Mouse (Mus musculus) liver, embryonic 12.5 days (tissue): ENCODE data around the gene Wdr13. TPM values are rescaled to one million over a fixed set of nuclear protein-coding genes. Genes with fewer than 3 reads are reported as not detected.

Source experiments
- ATAC-seq: fragments of 200-750 bp; cut with Nextera tagmentation; 2 replicates; pipeline ENCODE4 v1.8.0; 2017; ENCODE audit warnings: moderate number of reproducible peaks, mild to moderate bottlenecking, moderate library complexity
- H3K27ac ChIP-seq: fragments of 300-500 bp; sonication (generic); 2 replicates; pipeline ENCODE4 v1.5.1; 2016; ENCODE audit warnings: mild to moderate bottlenecking
- H3K27me3 ChIP-seq: fragments of 300-500 bp; sonication (generic); replicated peaks from 2 replicates; pipeline ENCODE4 v1.6.1; 2016; ENCODE audit warnings: mild to moderate bottlenecking, moderate library complexity
- H3K36me3 ChIP-seq: fragments of 300-500 bp; sonication (generic); 2 replicates; pipeline ENCODE4 v1.6.1; 2016; ENCODE audit warnings: mild to moderate bottlenecking, moderate library complexity
- H3K4me1 ChIP-seq: fragments of 300-500 bp; sonication (generic); 2 replicates; pipeline ENCODE4 v1.6.1; 2016
- H3K4me2 ChIP-seq: fragments of 300-500 bp; sonication (generic); 2 replicates; pipeline ENCODE4 v1.6.1; 2016; ENCODE audit warnings: mild to moderate bottlenecking, moderate library complexity
- H3K4me3 ChIP-seq: fragments of 300-500 bp; sonication (generic); 2 replicates; pipeline ENCODE4 v1.5.1; 2016; ENCODE audit warnings: mild to moderate bottlenecking, moderate library complexity
- H3K9ac ChIP-seq: fragments of 300-500 bp; sonication (generic); 2 replicates; pipeline ENCODE4 v1.6.1; 2016; ENCODE audit warnings: mild to moderate bottlenecking, moderate library complexity
- H3K9me3 ChIP-seq: fragments of 300-500 bp; sonication (generic); replicated peaks from 2 replicates; pipeline ENCODE4 v1.6.1; 2016; ENCODE audit warnings: mild to moderate bottlenecking, moderate library complexity
- WGBS: fragments of 180-500 bp; shearing (Covaris S2); methylation state at CpG from one replicate; pipeline ENCODE4 v1.1.7; 2016; ENCODE audit not compliant: insufficient replicate concordance; 5-methylcytosine and 5-hydroxymethylcytosine counted together
- polyA plus RNA-seq: library from polyadenylated mRNA; unstranded; fragments of >200 nt; fragmentation: Nextera tagmentation; extraction: Ambion mirVana; gene quantifications from 2 replicates; pipeline ENCODE4 v1.2.1, GENCODE M21; 2016

Gene Wdr13
- polyA plus RNA-seq, 1 experiment from 2014 or later, result 9.4 TPM

DNA sequence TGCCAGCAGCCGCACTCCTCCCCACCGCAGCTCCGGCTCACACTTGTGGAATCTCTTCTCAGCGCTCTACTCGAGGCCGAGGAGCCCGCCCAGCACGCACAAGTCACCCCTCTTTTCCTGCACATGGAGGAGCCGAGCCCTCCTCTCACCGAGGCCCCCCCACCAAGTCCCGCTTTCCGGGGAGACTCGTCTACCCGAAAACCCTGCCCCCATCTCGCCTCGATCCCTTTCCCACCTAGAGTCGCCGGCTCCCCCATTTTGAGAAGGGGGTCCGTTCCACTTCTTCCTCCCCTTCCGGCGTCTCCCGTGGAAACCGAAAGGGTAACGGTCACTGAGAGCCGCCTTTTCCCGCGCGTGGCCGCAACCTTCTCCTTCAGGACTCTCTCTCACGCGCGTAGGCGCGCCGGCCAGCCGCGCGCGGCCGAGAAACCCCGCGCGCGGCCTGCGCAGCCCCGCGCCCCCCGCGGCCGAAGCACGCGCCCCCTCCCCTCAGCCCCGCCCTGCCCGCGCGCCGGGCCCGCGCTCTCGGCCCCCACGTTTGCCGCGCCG lies 58.7 kb downstream of the Wdr13 start:
- peak overlapping the region; percentile 73 for H3K4me3 ChIP-seq
- WGBS, result 19% methylated on average over 49 of the region's 64 CpGs
- no peak; the same call in 1 of the 2 replicates for ATAC-seq
- no peaks in the 10 kb centered on the region for H3K27me3 ChIP-seq
- peaks cover 37% of the 10 kb centered on the region for H3K36me3 ChIP-seq
- no peaks in the 10 kb centered on the region for H3K9me3 ChIP-seq
- H3K4me1 ChIP-seq, result peaks cover 31% of the 10 kb centered on the region
- H3K27ac ChIP-seq, result peak overlapping the region; percentile 90
- peak overlapping the region; percentile 68 for H3K4me2 ChIP-seq
- peak overlapping the region; percentile 80 for H3K9ac ChIP-seq

Other genes starting within 250 kb of the Wdr13 start
- 19.7 and 23.1 TPM in 2 replicates for gene Slc35a2, start 248.9 kb downstream of the Wdr13 start, polyA plus RNA-seq
- 65.0 and 65.2 TPM in 2 replicates for gene Pqbp1, start 233.6 kb downstream of the Wdr13 start, polyA plus RNA-seq
- 98.3 and 98.9 TPM in 2 replicates for gene Timm17b, start 233.5 kb downstream of the Wdr13 start, polyA plus RNA-seq
- not detected in 2 replicates for gene Gm10491, start 225.1 kb downstream of the Wdr13 start, polyA plus RNA-seq
- not detected in 2 replicates for gene Gm10490, start 223.3 kb downstream of the Wdr13 start, polyA plus RNA-seq
- gene Pcsk1n, start 213.1 kb downstream of the Wdr13 start, polyA plus RNA-seq, result 0.26 and 0.33 TPM in 2 replicates
- gene Eras, start 204.3 kb downstream of the Wdr13 start, polyA plus RNA-seq, result 0.17 TPM in 1 of 2 replicates, not detected in the other
- gene Hdac6, start 185.0 kb downstream of the Wdr13 start, polyA plus RNA-seq, result 15.4 and 15.8 TPM in 2 replicates
- gene Gata1, start 154.8 kb downstream of the Wdr13 start, polyA plus RNA-seq, result 148 and 156 TPM in 2 replicates
- 0.25 TPM in 1 of 2 replicates, not detected in the other for gene Glod5, start 114.4 kb downstream of the Wdr13 start, polyA plus RNA-seq
- 57.1 and 57.5 TPM in 2 replicates for gene Suv39h1, start 58.1 kb downstream of the Wdr13 start, polyA plus RNA-seq
- 3.2 and 3.5 TPM in 2 replicates for gene Was, start 42.4 kb downstream of the Wdr13 start, polyA plus RNA-seq
- 351 and 363 TPM in 2 replicates for gene Rbm3, start 13.0 kb upstream of the Wdr13 start, polyA plus RNA-seq
- gene Tbc1d25, start 43.3 kb upstream of the Wdr13 start, polyA plus RNA-seq, result 6.7 and 7.0 TPM in 2 replicates
- gene Ebp, start 60.6 kb upstream of the Wdr13 start, polyA plus RNA-seq, result 58.3 and 59.8 TPM in 2 replicates
- gene Porcn, start 73.6 kb upstream of the Wdr13 start, polyA plus RNA-seq, result 1.2 and 1.4 TPM in 2 replicates
- 42.2 and 42.6 TPM in 2 replicates for gene Ftsj1, start 119.5 kb upstream of the Wdr13 start, polyA plus RNA-seq
- 75.0 and 77.7 TPM in 2 replicates for gene Slc38a5, start 138.2 kb upstream of the Wdr13 start, polyA plus RNA-seq
- not detected in 2 replicates for gene Ssxb10, start 194.5 kb upstream of the Wdr13 start, polyA plus RNA-seq
- gene Ssxb9, start 234.1 kb upstream of the Wdr13 start, polyA plus RNA-seq, result not detected in 2 replicates